ENCODE assay signal across 8 mouse cellular contexts in the genomic region with DNA sequence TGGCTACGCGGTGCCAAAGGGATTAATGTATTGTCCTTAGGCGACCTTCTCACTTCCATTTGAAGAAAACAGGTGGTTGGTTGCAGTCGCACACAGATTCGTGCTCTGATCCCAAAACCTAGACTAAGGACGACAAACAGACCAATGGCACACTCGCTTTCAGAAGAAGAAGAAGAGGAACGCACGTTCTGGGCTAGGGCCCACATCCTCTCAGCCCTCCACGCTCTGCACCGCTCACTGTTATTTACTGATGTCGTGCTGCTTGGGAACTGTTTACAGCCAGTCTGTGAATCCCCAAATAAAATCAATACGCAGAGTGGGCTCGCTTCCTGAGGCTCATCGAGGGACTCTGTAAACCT. TPM values are rescaled to one million over a fixed set of nuclear protein-coding genes. Genes with fewer than 3 reads are reported as not detected.
DNase-seq lines count a peak whose midpoint lies in the region; ATAC-seq and TF ChIP-seq lines count a peak whose summit lies in the region.

No protein-coding gene starts in this region.

- ATAC-seq in limb, embryonic 15.5 days (ENCODE audit: insufficient number of reproducible peaks, low FRiP score, low TSS enrichment, low read depth) = no peak

- H3K4me1 ChIP-seq in spleen, adult 2 months (ENCODE audit: control insufficient read depth, insufficient read depth, insufficient read length) = no peaks in the 10 kb centered on the region
- peaks cover 13% of the 10 kb centered on the region for H3K4me1 ChIP-seq in limb, embryonic 15.5 days

- TF ChIP-seq POLR2A in spleen, adult 2 months (IDR thresholded peaks at IDR 0.05; ENCODE audit: low read depth, low read length) = no peak

- DNase-seq in embryo, embryonic 9.5 days (ENCODE audit: extremely low spot score) = peak; percentile 27
- DNase-seq in embryo, embryonic 11 days = no peak
- no peak for DNase-seq in spleen, adult 2 months (ENCODE audit: low read depth in 1 of 2, low spot score in 2 of 2)
- DNase-seq in spleen, adult 12 weeks (ENCODE audit: low spot score) = no peak
- DNase-seq in splenic B cell, adult 2 months (ENCODE audit: low read depth, low spot score) = peak; percentile 23
- DNase-seq in left cerebral cortex, adult 18-20 months (ENCODE audit: low spot score in 2 of 2) = no peak
- DNase-seq in layer of hippocampus, adult 9-10 months (ENCODE audit: low spot score) = no peak

- no peak overlapping the region for H3K27ac ChIP-seq in spleen, adult 2 months (ENCODE audit: insufficient read depth, low read length)
- peak overlapping the region; percentile 75 for H3K27ac ChIP-seq in limb, embryonic 15.5 days

- no peaks in the 10 kb centered on the region for H3K9me3 ChIP-seq in limb, embryonic 15.5 days

- H3K9ac ChIP-seq in limb, embryonic 15.5 days = no peak overlapping the region

- TF ChIP-seq CTCF in spleen, adult 2 months (IDR thresholded peaks at IDR 0.05; ENCODE audit: extremely low read depth, insufficient read depth, insufficient read length, insufficient replicate concordance) = no peak

- H3K4me2 ChIP-seq in limb, embryonic 15.5 days = peak overlapping the region; percentile 80

- 22% methylated on average over 15 of the region's 15 CpGs for WGBS in spleen, adult 2 months
- 17% methylated on average over 15 of the region's 15 CpGs for WGBS in limb, embryonic 15.5 days

- peak overlapping the region; percentile 44 for H3K4me3 ChIP-seq in spleen, adult 2 months (ENCODE audit: extremely low read depth, insufficient read depth, insufficient read length)
- H3K4me3 ChIP-seq in limb, embryonic 15.5 days = peak overlapping the region; percentile 39

- H3K27me3 ChIP-seq in spleen, adult 2 months (ENCODE audit: control insufficient read depth, insufficient read depth, low read length) = no peaks in the 10 kb centered on the region
- H3K27me3 ChIP-seq in limb, embryonic 15.5 days = no peaks in the 10 kb centered on the region
- H3K27me3 ChIP-seq in splenic B cell, adult 2 months (ENCODE audit: control insufficient read depth, insufficient read depth, low read length, poor library complexity, severe bottlenecking) = no peaks in the 10 kb centered on the region

- no peaks in the 10 kb centered on the region for H3K36me3 ChIP-seq in spleen, adult 2 months (ENCODE audit: control insufficient read depth, insufficient read depth, low read length)
- no peaks in the 10 kb centered on the region for H3K36me3 ChIP-seq in limb, embryonic 15.5 days
- no peaks in the 10 kb centered on the region for H3K36me3 ChIP-seq in splenic B cell, adult 2 months (ENCODE audit: control insufficient read depth, insufficient read depth, low read length, poor library complexity, severe bottlenecking)

RNA-seq across cellular contexts. Expression of a gene that starts 18.6 kb away (rescaled TPM):
- polyA plus RNA-seq in spleen, adult 2 months (2012; rRNA removed) = 2.1 and 2.8 TPM in 2 replicates
- 21.1 and 21.9 TPM in 2 replicates for polyA plus RNA-seq in limb, embryonic 15.5 days (2015; fragmentation: Nextera tagmentation; extraction: Ambion mirVana)
- 10 to 100 TPM; 22.0 to 23.2 TPM for total RNA-seq in left cerebral cortex, adult 18-20 months (2021)

RNA-seq across cellular contexts. Expression of a gene that starts 42.8 kb away (rescaled TPM):
- 0.11 and 0.25 TPM in 2 replicates for polyA plus RNA-seq in spleen, adult 2 months (2012; rRNA removed)
- polyA plus RNA-seq in limb, embryonic 15.5 days (2015; fragmentation: Nextera tagmentation; extraction: Ambion mirVana) = 6.1 and 7.9 TPM in 2 replicates
- 10 to 100 TPM; 48.0 to 55.0 TPM for total RNA-seq in left cerebral cortex, adult 18-20 months (2021)

Comparison
In these comparisons a context has a peak if more than half of its experiments do, and no peak if none do; other contexts are left out.
1. DNase-seq: peak in embryo, embryonic 9.5 days (single experiment) and splenic B cell, adult 2 months (single experiment); none in embryo, embryonic 11 days (single experiment), spleen, adult 2 months (0 of 2), spleen, adult 12 weeks (single experiment), left cerebral cortex, adult 18-20 months (0 of 2) and layer of hippocampus, adult 9-10 months (single experiment).